Mouse (Mus musculus): ENCODE measurements around the gene Mettl24. TPM values are rescaled to one million over a fixed set of nuclear protein-coding genes. Genes with fewer than 3 reads are reported as not detected.

Gene Mettl24
- polyA plus RNA-seq (2014; fragmentation: Nextera tagmentation; extraction: Ambion mirVana) = 2.7 and 2.8 TPM in 2 replicates

- WGBS = under 1% methylated on average over 49 of the region's 50 CpGs
Observed at GRCm38 (mm10) chr10:40683092-40683867, at the start of gene Mettl24. Gene Mettl24, plus strand, starts transcription at chr10:40683282.

GRCm38 (mm10) chr10:40637331-40637730, 45.8 kb upstream of the Mettl24 start:
- Histone ChIP-seq H3K9me3 (ENCODE audit: control insufficient read depth, low read length) (no peaks in the 10 kb centered on the region), H3K27ac (ENCODE audit: low read depth, low read length) (no peak overlapping the region), H3K4me1 (ENCODE audit: control insufficient read depth, insufficient read depth, low read length) (peaks cover 25% of the 10 kb centered on the region), H3K27me3 (ENCODE audit: control insufficient read depth, insufficient read depth, low read length) (no peaks in the 10 kb centered on the region), H3K4me3 (ENCODE audit: low read length) (no peak overlapping the region), H3K36me3 (ENCODE audit: control insufficient read depth, insufficient read depth, low read length) (no peaks in the 10 kb centered on the region), H3K9ac (ENCODE audit: low read depth, low read length) (no peak overlapping the region), H3K4me2 (replicated peaks; ENCODE audit: low read depth, low read length) (no peak overlapping the region)
- no peak for ATAC-seq (ENCODE audit: low FRiP score, low TSS enrichment)
- WGBS = 32% methylated on average over 10 of the region's 10 CpGs

More at GRCm38 (mm10) chr10:40683092-40683867, at the start of gene Mettl24:
- peak within 1 kb of the TSS; percentile 87 for H3K9ac ChIP-seq (ENCODE audit: low read depth, low read length)
- no peaks in the 10 kb centered on the region for H3K4me1 ChIP-seq (ENCODE audit: control insufficient read depth, insufficient read depth, low read length)
- no peaks in the 10 kb centered on the region for H3K36me3 ChIP-seq (ENCODE audit: control insufficient read depth, insufficient read depth, low read length)
- H3K9me3 ChIP-seq (ENCODE audit: control insufficient read depth, low read length) = no peaks in the 10 kb centered on the region
- H3K4me2 ChIP-seq (replicated peaks; ENCODE audit: low read depth, low read length) = peak within 1 kb of the TSS; percentile 97
- H3K27ac ChIP-seq (ENCODE audit: low read depth, low read length) = no peak within 1 kb of the TSS
- H3K4me3 ChIP-seq (ENCODE audit: low read length) = peak within 1 kb of the TSS; percentile 65
- peak; percentile 95 for ATAC-seq (ENCODE audit: low FRiP score, low TSS enrichment)
- no peaks in the 10 kb centered on the region for H3K27me3 ChIP-seq (ENCODE audit: control insufficient read depth, insufficient read depth, low read length)

GRCm38 (mm10) chr10:40638276-40638675, 44.8 kb upstream of the Mettl24 start:
- no peaks in the 10 kb centered on the region for H3K27me3 ChIP-seq (ENCODE audit: control insufficient read depth, insufficient read depth, low read length)
- H3K36me3 ChIP-seq (ENCODE audit: control insufficient read depth, insufficient read depth, low read length) = no peaks in the 10 kb centered on the region
- no peak overlapping the region for H3K4me2 ChIP-seq (replicated peaks; ENCODE audit: low read depth, low read length)
- peak overlapping the region; percentile 80; the same call in 1 of the 2 replicates for H3K27ac ChIP-seq (ENCODE audit: low read depth, low read length)
- H3K4me1 ChIP-seq (ENCODE audit: control insufficient read depth, insufficient read depth, low read length) = peaks cover 25% of the 10 kb centered on the region
- WGBS = 35% methylated on average over 7 of the region's 7 CpGs
- peak; percentile 65 for ATAC-seq (ENCODE audit: low FRiP score, low TSS enrichment)
- no peaks in the 10 kb centered on the region for H3K9me3 ChIP-seq (ENCODE audit: control insufficient read depth, low read length)
- H3K9ac ChIP-seq (ENCODE audit: low read depth, low read length) = no peak overlapping the region
- no peak overlapping the region for H3K4me3 ChIP-seq (ENCODE audit: low read length)

- ATAC-seq (ENCODE audit: low FRiP score, low TSS enrichment) = peak; percentile 94
- Histone ChIP-seq H3K4me3 (ENCODE audit: low read length) (no peak overlapping the region), H3K27me3 (ENCODE audit: control insufficient read depth, insufficient read depth, low read length) (no peaks in the 10 kb centered on the region), H3K9me3 (ENCODE audit: control insufficient read depth, low read length) (no peaks in the 10 kb centered on the region), H3K36me3 (ENCODE audit: control insufficient read depth, insufficient read depth, low read length) (no peaks in the 10 kb centered on the region), H3K4me1 (ENCODE audit: control insufficient read depth, insufficient read depth, low read length) (peaks cover 25% of the 10 kb centered on the region), H3K27ac (ENCODE audit: low read depth, low read length) (peak overlapping the region; percentile 80; the same call in 1 of the 2 replicates), H3K9ac (ENCODE audit: low read depth, low read length) (peak overlapping the region; percentile 14; the same call in 1 of the 2 replicates), H3K4me2 (replicated peaks; ENCODE audit: low read depth, low read length) (peak overlapping the region; percentile 24; the same call in 1 of the 2 replicates)
- WGBS = 24% methylated on average over 26 of the region's 26 CpGs
Observed at GRCm38 (mm10) chr10:40638823-40639819, 44.0 kb upstream of the Mettl24 start.

GRCm38 (mm10) chr10:40640406-40640805, 42.7 kb upstream of the Mettl24 start:
- Histone ChIP-seq H3K9ac (ENCODE audit: low read depth, low read length) (no peak overlapping the region), H3K4me2 (replicated peaks; ENCODE audit: low read depth, low read length) (no peak overlapping the region), H3K27me3 (ENCODE audit: control insufficient read depth, insufficient read depth, low read length) (no peaks in the 10 kb centered on the region), H3K27ac (ENCODE audit: low read depth, low read length) (no peak overlapping the region), H3K4me3 (ENCODE audit: low read length) (no peak overlapping the region), H3K36me3 (ENCODE audit: control insufficient read depth, insufficient read depth, low read length) (no peaks in the 10 kb centered on the region), H3K9me3 (ENCODE audit: control insufficient read depth, low read length) (no peaks in the 10 kb centered on the region), H3K4me1 (ENCODE audit: control insufficient read depth, insufficient read depth, low read length) (peaks cover 25% of the 10 kb centered on the region)
- ATAC-seq (ENCODE audit: low FRiP score, low TSS enrichment) = no peak
- 83% methylated on average over 4 of the region's 4 CpGs for WGBS

GRCm38 (mm10) chr10:40641901-40642300, 41.2 kb upstream of the Mettl24 start:
- no peaks in the 10 kb centered on the region for H3K36me3 ChIP-seq (ENCODE audit: control insufficient read depth, insufficient read depth, low read length)
- no peak overlapping the region for H3K27ac ChIP-seq (ENCODE audit: low read depth, low read length)
- H3K27me3 ChIP-seq (ENCODE audit: control insufficient read depth, insufficient read depth, low read length) = no peaks in the 10 kb centered on the region
- no peak overlapping the region for H3K4me2 ChIP-seq (replicated peaks; ENCODE audit: low read depth, low read length)
- H3K4me1 ChIP-seq (ENCODE audit: control insufficient read depth, insufficient read depth, low read length) = peaks cover 22% of the 10 kb centered on the region
- 89% methylated on average over 7 of the region's 7 CpGs for WGBS
- no peak overlapping the region for H3K9ac ChIP-seq (ENCODE audit: low read depth, low read length)
- no peak overlapping the region for H3K4me3 ChIP-seq (ENCODE audit: low read length)
- H3K9me3 ChIP-seq (ENCODE audit: control insufficient read depth, low read length) = no peaks in the 10 kb centered on the region
- ATAC-seq (ENCODE audit: low FRiP score, low TSS enrichment) = no peak

- H3K4me1 ChIP-seq (ENCODE audit: control insufficient read depth, insufficient read depth, low read length) = peaks cover 17% of the 10 kb centered on the region
- no peak overlapping the region for H3K4me3 ChIP-seq (ENCODE audit: low read length)
- no peak overlapping the region for H3K27ac ChIP-seq (ENCODE audit: low read depth, low read length)
- no peak overlapping the region for H3K9ac ChIP-seq (ENCODE audit: low read depth, low read length)
- no peak for ATAC-seq (ENCODE audit: low FRiP score, low TSS enrichment)
- H3K9me3 ChIP-seq (ENCODE audit: control insufficient read depth, low read length) = no peaks in the 10 kb centered on the region; the same call in 1 of the 2 replicates
- H3K36me3 ChIP-seq (ENCODE audit: control insufficient read depth, insufficient read depth, low read length) = no peaks in the 10 kb centered on the region
- no peaks in the 10 kb centered on the region for H3K27me3 ChIP-seq (ENCODE audit: control insufficient read depth, insufficient read depth, low read length)
- no peak overlapping the region for H3K4me2 ChIP-seq (replicated peaks; ENCODE audit: low read depth, low read length)
- 87% methylated on average over 5 of the region's 5 CpGs for WGBS
Observed at GRCm38 (mm10) chr10:40643126-40643525, 40.0 kb upstream of the Mettl24 start.

GRCm38 (mm10) chr10:40644456-40644855, 38.6 kb upstream of the Mettl24 start:
- Histone ChIP-seq H3K4me2 (replicated peaks; ENCODE audit: low read depth, low read length) (no peak overlapping the region), H3K4me1 (ENCODE audit: control insufficient read depth, insufficient read depth, low read length) (peaks cover 4% of the 10 kb centered on the region), H3K9me3 (ENCODE audit: control insufficient read depth, low read length) (no peaks in the 10 kb centered on the region; the same call in 1 of the 2 replicates), H3K9ac (ENCODE audit: low read depth, low read length) (no peak overlapping the region), H3K4me3 (ENCODE audit: low read length) (no peak overlapping the region), H3K36me3 (ENCODE audit: control insufficient read depth, insufficient read depth, low read length) (no peaks in the 10 kb centered on the region), H3K27me3 (ENCODE audit: control insufficient read depth, insufficient read depth, low read length) (no peaks in the 10 kb centered on the region), H3K27ac (ENCODE audit: low read depth, low read length) (no peak overlapping the region)
- ATAC-seq (ENCODE audit: low FRiP score, low TSS enrichment) = no peak
- WGBS = 58% methylated on average over 9 of the region's 9 CpGs

Measured in kidney, embryonic 14.5 days (tissue).